Mouse (Mus musculus): ENCODE data around the gene Pros1. TPM values are rescaled to one million over a fixed set of nuclear protein-coding genes. Genes with fewer than 3 reads are reported as not detected.

The Pros1 gene
- polyA plus RNA-seq, 1 experiment from 2014 or later, result 25.5 TPM

DNA sequence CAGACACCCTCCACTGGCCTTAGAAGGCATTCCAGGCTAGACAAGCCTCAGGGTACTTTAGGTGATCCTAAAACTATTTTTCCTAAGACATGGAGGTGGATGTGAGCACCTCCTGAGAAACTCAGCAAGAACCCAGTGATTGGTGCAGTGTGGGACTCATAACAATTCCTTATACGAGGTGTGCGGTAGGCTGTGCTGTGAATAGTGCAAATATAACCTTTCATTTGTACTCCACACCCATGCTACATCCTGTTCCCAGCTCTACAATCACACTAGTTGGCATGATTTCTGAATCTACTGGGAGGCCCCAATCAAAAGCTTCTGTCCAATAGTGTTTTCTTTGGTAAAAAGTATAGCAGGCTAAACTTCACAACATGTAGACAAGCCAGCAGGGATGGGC lies 22.1 kb upstream of the Pros1 start:
- DNase-seq (ENCODE audit: low spot score) (no peak), ATAC-seq (replicated peaks; ENCODE audit: low FRiP score, low TSS enrichment, low read depth) (no peak)
- no peaks in the 10 kb centered on the region for H3K36me3 ChIP-seq (ENCODE audit: control insufficient read depth, insufficient read depth, low read length)
- no peaks in the 10 kb centered on the region for H3K27me3 ChIP-seq (replicated peaks; ENCODE audit: control insufficient read depth, insufficient read depth, low read length)
- H3K27ac ChIP-seq (ENCODE audit: low read depth), result no peak overlapping the region
- no peak overlapping the region for H3K9ac ChIP-seq (ENCODE audit: low read length)
- H3K4me2 ChIP-seq (ENCODE audit: low read length), result no peak overlapping the region
- no peaks in the 10 kb centered on the region for H3K4me1 ChIP-seq (replicated peaks; ENCODE audit: control insufficient read depth, insufficient read depth, low read length)
- no peak overlapping the region for H3K4me3 ChIP-seq (ENCODE audit: low read depth, low read length)
- WGBS, result 86% methylated on average over 2 of the region's 2 CpGs
- no peaks in the 10 kb centered on the region for H3K9me3 ChIP-seq (ENCODE audit: control insufficient read depth, low read length)

- peak; percentile 60 for DNase-seq (ENCODE audit: low spot score)
- H3K4me2 ChIP-seq (ENCODE audit: low read length), result no peak overlapping the region
- H3K9ac ChIP-seq (ENCODE audit: low read length), result no peak overlapping the region
- H3K36me3 ChIP-seq (ENCODE audit: control insufficient read depth, insufficient read depth, low read length), result no peaks in the 10 kb centered on the region
- H3K4me1 ChIP-seq (replicated peaks; ENCODE audit: control insufficient read depth, insufficient read depth, low read length), result no peaks in the 10 kb centered on the region
- no peak overlapping the region for H3K4me3 ChIP-seq (ENCODE audit: low read depth, low read length)
- 13% methylated on average over 4 of the region's 4 CpGs for WGBS
- H3K9me3 ChIP-seq (ENCODE audit: control insufficient read depth, low read length), result no peaks in the 10 kb centered on the region
- H3K27ac ChIP-seq (ENCODE audit: low read depth), result no peak overlapping the region
- ATAC-seq (replicated peaks; ENCODE audit: low FRiP score, low TSS enrichment, low read depth), result no peak
- no peaks in the 10 kb centered on the region for H3K27me3 ChIP-seq (replicated peaks; ENCODE audit: control insufficient read depth, insufficient read depth, low read length)
These were observed 21.6 kb upstream of the Pros1 start for GRCm38 (mm10) chr16:62832481-62832880.

GRCm38 (mm10) chr16:62834016-62834735 lies 19.9 kb upstream of the Pros1 start:
- Histone ChIP-seq H3K9me3 (ENCODE audit: control insufficient read depth, low read length) (no peaks in the 10 kb centered on the region), H3K27me3 (replicated peaks; ENCODE audit: control insufficient read depth, insufficient read depth, low read length) (no peaks in the 10 kb centered on the region), H3K36me3 (ENCODE audit: control insufficient read depth, insufficient read depth, low read length) (no peaks in the 10 kb centered on the region), H3K4me2 (ENCODE audit: low read length) (no peak overlapping the region), H3K4me3 (ENCODE audit: low read depth, low read length) (no peak overlapping the region), H3K27ac (ENCODE audit: low read depth) (no peak overlapping the region), H3K4me1 (replicated peaks; ENCODE audit: control insufficient read depth, insufficient read depth, low read length) (no peaks in the 10 kb centered on the region), H3K9ac (ENCODE audit: low read length) (no peak overlapping the region)
- 49% methylated on average over 3 of the region's 3 CpGs for WGBS
- ATAC-seq (replicated peaks; ENCODE audit: low FRiP score, low TSS enrichment, low read depth) (no peak), DNase-seq (ENCODE audit: low spot score) (no peak)

DNA sequence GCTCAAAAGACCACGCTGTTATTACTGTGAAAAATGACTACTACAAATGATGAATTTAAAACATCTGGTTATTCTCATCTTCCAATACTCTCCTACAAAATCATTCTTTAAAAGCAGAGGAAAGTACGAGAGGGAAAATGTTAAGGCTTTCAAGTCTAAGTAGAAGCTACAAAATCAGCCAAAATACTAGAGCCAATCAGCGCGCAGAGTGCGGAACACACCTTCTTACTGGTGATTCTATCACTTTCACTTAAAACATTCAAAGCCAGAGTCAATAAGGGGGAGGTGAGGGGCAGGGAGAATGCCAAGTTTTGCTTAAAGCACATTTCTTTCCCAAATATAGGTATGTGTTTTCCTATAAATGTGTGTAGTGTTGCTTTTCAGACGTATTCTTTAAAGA lies 8.8 kb upstream of the Pros1 start:
- peak overlapping the region; percentile 58; the same call in 1 of the 2 replicates for H3K4me2 ChIP-seq (ENCODE audit: low read length)
- H3K9ac ChIP-seq (ENCODE audit: low read length), result no peak overlapping the region
- no peak overlapping the region for H3K27ac ChIP-seq (ENCODE audit: low read depth)
- H3K36me3 ChIP-seq (ENCODE audit: control insufficient read depth, insufficient read depth, low read length), result no peaks in the 10 kb centered on the region
- ATAC-seq (replicated peaks; ENCODE audit: low FRiP score, low TSS enrichment, low read depth), result no peak
- H3K4me1 ChIP-seq (replicated peaks; ENCODE audit: control insufficient read depth, insufficient read depth, low read length), result peaks cover 8% of the 10 kb centered on the region
- no peaks in the 10 kb centered on the region for H3K9me3 ChIP-seq (ENCODE audit: control insufficient read depth, low read length)
- 72% methylated on average over 6 of the region's 6 CpGs for WGBS
- no peak for DNase-seq (ENCODE audit: low spot score)
- no peak overlapping the region for H3K4me3 ChIP-seq (ENCODE audit: low read depth, low read length)
- no peaks in the 10 kb centered on the region for H3K27me3 ChIP-seq (replicated peaks; ENCODE audit: control insufficient read depth, insufficient read depth, low read length)

DNA sequence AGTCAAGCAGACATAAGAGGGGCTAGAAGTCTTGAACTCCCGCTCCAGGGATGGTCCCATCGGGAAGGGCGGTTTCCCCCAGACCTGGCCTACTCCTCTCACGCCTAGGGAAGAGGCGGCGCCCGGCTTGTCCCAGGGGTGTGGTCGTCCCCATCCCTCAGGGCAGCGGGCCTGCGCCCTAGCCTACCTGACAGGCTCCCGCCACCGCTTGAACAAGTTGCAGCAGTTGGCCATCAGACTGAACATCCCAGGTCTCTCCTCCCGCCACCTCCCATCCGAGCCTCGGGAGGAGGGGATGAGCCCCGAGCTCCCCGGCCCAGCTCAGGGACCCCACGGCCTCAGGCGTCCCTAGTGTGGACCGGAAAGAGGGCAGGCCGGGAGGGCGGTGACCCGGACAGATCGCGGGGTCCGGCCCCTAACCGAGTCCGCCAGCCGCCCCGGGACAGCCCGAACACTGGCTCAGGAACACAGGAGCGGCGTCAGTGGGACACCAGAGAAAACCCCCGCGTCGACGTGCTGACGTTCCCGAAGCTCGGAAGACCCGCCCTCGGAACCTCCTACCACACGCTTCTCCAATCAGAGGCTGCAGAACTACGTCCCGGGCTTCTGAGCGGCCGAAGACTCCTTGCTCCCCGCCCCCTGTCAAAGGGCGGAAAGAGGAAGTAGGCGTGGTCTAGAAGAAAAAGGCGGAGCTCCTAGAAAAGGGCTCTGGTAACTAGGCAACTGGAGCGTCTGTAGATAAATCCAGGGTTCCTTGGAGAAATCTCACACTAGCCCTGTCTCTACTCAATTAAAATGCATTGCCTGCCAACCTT lies 7.4 kb upstream of the Pros1 start, which contains the start of gene Arl13b:
Arl13b (minus strand) TSS at position 543 of the 815 bp plus-strand sequence.
- no peaks in the 10 kb centered on the region for H3K27me3 ChIP-seq (replicated peaks; ENCODE audit: control insufficient read depth, insufficient read depth, low read length)
- under 1% methylated on average over 51 of the region's 52 CpGs for WGBS
- peaks cover 8% of the 10 kb centered on the region for H3K4me1 ChIP-seq (replicated peaks; ENCODE audit: control insufficient read depth, insufficient read depth, low read length)
- H3K27ac ChIP-seq (ENCODE audit: low read depth), result peak within 1 kb of the TSS; percentile 65
- no peaks in the 10 kb centered on the region for H3K36me3 ChIP-seq (ENCODE audit: control insufficient read depth, insufficient read depth, low read length)
- peak within 1 kb of the TSS; percentile 58 for H3K4me2 ChIP-seq (ENCODE audit: low read length)
- H3K9ac ChIP-seq (ENCODE audit: low read length), result peak within 1 kb of the TSS; percentile 61
- H3K4me3 ChIP-seq (ENCODE audit: low read depth, low read length), result peak within 1 kb of the TSS; percentile 65
- no peaks in the 10 kb centered on the region for H3K9me3 ChIP-seq (ENCODE audit: control insufficient read depth, low read length)
- DNase-seq (ENCODE audit: low spot score), result peak; percentile 89
- ATAC-seq (replicated peaks; ENCODE audit: low FRiP score, low TSS enrichment, low read depth), result peak; percentile 100

DNA sequence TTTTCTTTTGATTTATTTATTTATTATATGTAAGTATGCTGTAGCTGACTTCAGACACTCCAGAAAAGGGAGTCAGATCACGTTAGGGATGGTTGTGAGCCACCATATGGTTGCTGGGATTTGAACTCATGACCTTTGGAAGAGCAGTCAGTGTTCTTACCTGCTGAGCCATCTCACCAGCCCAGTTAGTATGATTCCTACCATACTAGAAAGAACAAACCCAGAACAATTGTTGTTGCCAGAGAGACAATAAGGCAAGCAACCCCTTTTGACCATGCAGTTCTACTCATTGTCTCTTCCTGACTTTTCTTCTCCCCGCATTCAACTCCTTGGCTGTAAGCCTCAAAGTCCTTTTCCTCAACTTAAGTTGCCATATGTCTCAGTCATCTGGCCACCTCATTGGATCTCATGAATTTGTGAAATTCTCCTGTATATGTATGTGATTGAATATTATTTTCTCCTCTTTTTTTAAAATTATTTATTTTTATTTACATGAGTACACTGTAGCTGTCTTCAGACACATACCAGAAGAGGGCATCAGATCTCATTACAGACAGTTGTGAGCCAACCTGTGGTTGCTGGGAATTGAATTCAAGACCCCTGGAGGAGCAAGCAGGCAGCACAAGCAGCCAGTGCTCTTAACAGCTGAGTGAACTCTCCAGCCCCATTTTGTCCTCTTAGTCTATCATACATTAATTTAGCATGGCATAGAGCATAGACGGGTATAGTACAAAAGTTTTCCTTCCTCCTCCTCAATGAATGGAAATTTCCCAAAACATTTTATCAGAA lies 1.4 kb upstream of the Pros1 start:
- DNase-seq (ENCODE audit: low spot score) (no peak), ATAC-seq (replicated peaks; ENCODE audit: low FRiP score, low TSS enrichment, low read depth) (no peak)
- H3K9me3 ChIP-seq (ENCODE audit: control insufficient read depth, low read length), result no peaks in the 10 kb centered on the region
- H3K27ac ChIP-seq (ENCODE audit: low read depth), result no peak overlapping the region
- H3K4me3 ChIP-seq (ENCODE audit: low read depth, low read length), result no peak overlapping the region
- WGBS, result 84% methylated on average over 3 of the region's 3 CpGs
- no peaks in the 10 kb centered on the region for H3K36me3 ChIP-seq (ENCODE audit: control insufficient read depth, insufficient read depth, low read length)
- H3K9ac ChIP-seq (ENCODE audit: low read length), result no peak overlapping the region
- H3K27me3 ChIP-seq (replicated peaks; ENCODE audit: control insufficient read depth, insufficient read depth, low read length), result no peaks in the 10 kb centered on the region
- no peak overlapping the region for H3K4me2 ChIP-seq (ENCODE audit: low read length)
- H3K4me1 ChIP-seq (replicated peaks; ENCODE audit: control insufficient read depth, insufficient read depth, low read length), result no peaks in the 10 kb centered on the region

- H3K9me3 ChIP-seq (ENCODE audit: control insufficient read depth, low read length), result no peaks in the 10 kb centered on the region
- H3K27me3 ChIP-seq (replicated peaks; ENCODE audit: control insufficient read depth, insufficient read depth, low read length), result no peaks in the 10 kb centered on the region
- DNase-seq (ENCODE audit: low spot score) (no peak), ATAC-seq (replicated peaks; ENCODE audit: low FRiP score, low TSS enrichment, low read depth) (no peak; the same call in 1 of the 2 replicates)
- WGBS, result 10% methylated on average over 3 of the region's 3 CpGs
- no peaks in the 10 kb centered on the region for H3K36me3 ChIP-seq (ENCODE audit: control insufficient read depth, insufficient read depth, low read length)
- 0 out of 2 replicates have a peak overlapping the region, but pooled peaks have one; percentile 47 for H3K27ac ChIP-seq (ENCODE audit: low read depth)
- peak overlapping the region; percentile 88 for H3K4me2 ChIP-seq (ENCODE audit: low read length)
- H3K4me3 ChIP-seq (ENCODE audit: low read depth, low read length), result peak overlapping the region; percentile 64
- H3K4me1 ChIP-seq (replicated peaks; ENCODE audit: control insufficient read depth, insufficient read depth, low read length), result no peaks in the 10 kb centered on the region
- peak overlapping the region; percentile 68 for H3K9ac ChIP-seq (ENCODE audit: low read length)
These were observed 438 bp upstream of the Pros1 start for GRCm38 (mm10) chr16:62853611-62854126.

GRCm38 (mm10) chr16:62855385-62855784 lies 1.3 kb downstream of the Pros1 start:
- DNase-seq (ENCODE audit: low spot score) (no peak), ATAC-seq (replicated peaks; ENCODE audit: low FRiP score, low TSS enrichment, low read depth) (no peak)
- WGBS, result 70% methylated on average over 6 of the region's 6 CpGs
- Histone ChIP-seq H3K27me3 (replicated peaks; ENCODE audit: control insufficient read depth, insufficient read depth, low read length) (no peaks in the 10 kb centered on the region), H3K9ac (ENCODE audit: low read length) (no peak overlapping the region), H3K27ac (ENCODE audit: low read depth) (no peak overlapping the region), H3K4me1 (replicated peaks; ENCODE audit: control insufficient read depth, insufficient read depth, low read length) (no peaks in the 10 kb centered on the region), H3K4me3 (ENCODE audit: low read depth, low read length) (no peak overlapping the region), H3K4me2 (ENCODE audit: low read length) (no peak overlapping the region), H3K36me3 (ENCODE audit: control insufficient read depth, insufficient read depth, low read length) (no peaks in the 10 kb centered on the region), H3K9me3 (ENCODE audit: control insufficient read depth, low read length) (no peaks in the 10 kb centered on the region)

All from intestine, embryonic 14.5 days (tissue).